Mouse (Mus musculus) G1E (cell line): Measurements from ENCODE around the gene Peli2.

ENCODE experiments used
- CTCF ChIP-seq: IDR thresholded peaks from 2 replicates; pipeline ENCODE4 v1.5.1; 2012; ENCODE audit warnings: low read depth, low read length, inconsistent platforms, mixed read lengths
- GATA1 ChIP-seq: IDR thresholded peaks from 2 replicates; pipeline ENCODE4 v1.6.1; 2012; ENCODE audit warnings: borderline replicate concordance, low read length, inconsistent platforms, mixed read lengths
- GATA2 ChIP-seq: IDR thresholded peaks from 2 replicates; pipeline ENCODE4 v1.6.1; 2012; ENCODE audit warnings: low read depth, low read length, inconsistent platforms, borderline replicate concordance
- TAL1 ChIP-seq: conservative IDR thresholded peaks from 2 replicates; pipeline ENCODE4 v1.6.1; 2012; ENCODE audit warnings: low read depth, low read length, inconsistent platforms, mixed read lengths

GRCm38 (mm10) chr14:48134344-48134743, 13.7 kb downstream of the Peli2 start:
- TF ChIP-seq CTCF (no peak), TAL1 (no peak), GATA1 (no peak), GATA2 (no peak)
